In the genomic region with DNA sequence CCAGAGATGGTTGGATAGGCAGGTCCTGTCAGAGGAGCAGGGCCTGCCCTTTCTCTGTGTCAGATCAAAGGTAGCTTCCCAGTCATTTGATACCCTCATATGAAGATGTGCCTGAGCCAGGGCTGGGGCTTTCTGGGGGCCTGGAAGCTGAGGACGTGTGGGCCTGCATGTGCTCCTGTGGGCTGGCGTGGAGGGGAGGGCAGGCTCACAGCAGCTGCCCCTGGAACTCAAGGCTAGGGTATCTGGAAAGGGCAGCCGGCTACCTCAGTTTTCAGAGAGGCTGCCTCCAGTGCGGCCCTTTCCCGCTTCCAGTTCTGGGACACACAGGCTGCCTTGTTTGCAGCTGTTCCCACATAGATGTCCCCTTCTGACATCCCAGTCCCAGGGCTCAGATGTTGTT, we compare ENCODE assay signal across 12 mouse cellular contexts.
DNase-seq lines count a peak whose midpoint lies in the region; ATAC-seq lines count a peak whose summit lies in the region.
"Had no signal": no experiment of that assay in that cellular context is flagged by ENCODE, and none has a peak within 500 bp of the region (broad histone marks: within the 10 kb centered on the region; RNA-seq: fewer than 3 reads in every experiment).

No protein-coding gene starts in this region.

- DNase-seq in heart, adult 18-20 months = no peak
- no peak for DNase-seq in neural tube, embryonic 10.5 days (ENCODE audit: extremely low spot score, low spot score)
- no peak for DNase-seq in layer of hippocampus, postnatal 25 days (ENCODE audit: extremely low spot score in 1 of 2, low spot score in 1 of 2)
- DNase-seq: adrenal gland, postnatal 36 days; cerebellum, postnatal 10 days; forebrain, postnatal 0 days; kidney, postnatal 36 days; lung, embryonic 14.5 days had no signal

- 0 out of 2 replicates have a peak overlapping the region, but pooled peaks have one; percentile 5 for H3K27ac ChIP-seq in heart, embryonic 12.5 days (ENCODE audit: poor library complexity, severe bottlenecking)
- H3K27ac ChIP-seq in neural tube, embryonic 15.5 days (replicated peaks) = 0 out of 2 replicates have a peak overlapping the region, but pooled peaks have one; percentile 7
- 0 out of 2 replicates have a peak overlapping the region, but pooled peaks have one; percentile 0 for H3K27ac ChIP-seq in hindbrain, embryonic 13.5 days

- no peak overlapping the region for H3K9ac ChIP-seq in heart, embryonic 12.5 days
- no peak overlapping the region for H3K9ac ChIP-seq in neural tube, embryonic 15.5 days (replicated peaks)
- H3K9ac ChIP-seq in hindbrain, embryonic 13.5 days = peak overlapping the region; percentile 40; the same call in 1 of the 2 replicates
- H3K9ac ChIP-seq: forebrain, postnatal 0 days; lung, embryonic 14.5 days had no signal

- ATAC-seq in heart, embryonic 12.5 days (ENCODE audit: insufficient number of reproducible peaks, low FRiP score) = no peak
- no peak for ATAC-seq in neural tube, embryonic 15.5 days (ENCODE audit: low FRiP score)
- no peak for ATAC-seq in hindbrain, embryonic 13.5 days (ENCODE audit: low FRiP score)
- ATAC-seq in erythroblast, adult 5-6 weeks (replicated peaks; ENCODE audit: low FRiP score, poor library complexity, severe bottlenecking) = no peak
- ATAC-seq: forebrain, postnatal 0 days had no signal

- no peaks in the 10 kb centered on the region for H3K36me3 ChIP-seq in heart, embryonic 12.5 days
- no peaks in the 10 kb centered on the region for H3K36me3 ChIP-seq in neural tube, embryonic 15.5 days
- H3K36me3 ChIP-seq in hindbrain, embryonic 13.5 days = no peaks in the 10 kb centered on the region

- peaks cover 91% of the 10 kb centered on the region for H3K4me1 ChIP-seq in heart, embryonic 12.5 days (replicated peaks)
- H3K4me1 ChIP-seq in neural tube, embryonic 15.5 days = peaks cover 44% of the 10 kb centered on the region
- peaks cover 45% of the 10 kb centered on the region for H3K4me1 ChIP-seq in hindbrain, embryonic 13.5 days (replicated peaks)

- H3K27me3 ChIP-seq in heart, embryonic 12.5 days (replicated peaks) = no peaks in the 10 kb centered on the region
- no peaks in the 10 kb centered on the region for H3K27me3 ChIP-seq in neural tube, embryonic 15.5 days (replicated peaks)
- H3K27me3 ChIP-seq in hindbrain, embryonic 13.5 days = no peaks in the 10 kb centered on the region

- 50% methylated on average over 5 of the region's 5 CpGs for WGBS in heart, embryonic 12.5 days
- WGBS in neural tube, embryonic 15.5 days = 62% methylated on average over 5 of the region's 5 CpGs
- WGBS in hindbrain, embryonic 13.5 days = 59% methylated on average over 5 of the region's 5 CpGs

- no peaks in the 10 kb centered on the region for H3K9me3 ChIP-seq in heart, embryonic 12.5 days (replicated peaks)
- H3K9me3 ChIP-seq in neural tube, embryonic 15.5 days (replicated peaks) = no peaks in the 10 kb centered on the region
- no peaks in the 10 kb centered on the region for H3K9me3 ChIP-seq in hindbrain, embryonic 13.5 days

- no peak overlapping the region for H3K4me2 ChIP-seq in heart, embryonic 12.5 days
- H3K4me2 ChIP-seq in neural tube, embryonic 15.5 days = no peak overlapping the region
- no peak overlapping the region for H3K4me2 ChIP-seq in hindbrain, embryonic 13.5 days
- H3K4me2 ChIP-seq: lung, embryonic 14.5 days had no signal

- H3K4me3 ChIP-seq in heart, embryonic 12.5 days = no peak overlapping the region
- no peak overlapping the region for H3K4me3 ChIP-seq in neural tube, embryonic 15.5 days (replicated peaks)
- H3K4me3 ChIP-seq in hindbrain, embryonic 13.5 days = no peak overlapping the region
